Mouse (Mus musculus): ENCODE results near the gene Dyrk1b. TPM values are rescaled to one million over a fixed set of nuclear protein-coding genes. Genes with fewer than 3 reads are reported as not detected.

Gene Dyrk1b
- polyA plus RNA-seq, 2 experiments, result 1.9 to 2.7 TPM

DNA sequence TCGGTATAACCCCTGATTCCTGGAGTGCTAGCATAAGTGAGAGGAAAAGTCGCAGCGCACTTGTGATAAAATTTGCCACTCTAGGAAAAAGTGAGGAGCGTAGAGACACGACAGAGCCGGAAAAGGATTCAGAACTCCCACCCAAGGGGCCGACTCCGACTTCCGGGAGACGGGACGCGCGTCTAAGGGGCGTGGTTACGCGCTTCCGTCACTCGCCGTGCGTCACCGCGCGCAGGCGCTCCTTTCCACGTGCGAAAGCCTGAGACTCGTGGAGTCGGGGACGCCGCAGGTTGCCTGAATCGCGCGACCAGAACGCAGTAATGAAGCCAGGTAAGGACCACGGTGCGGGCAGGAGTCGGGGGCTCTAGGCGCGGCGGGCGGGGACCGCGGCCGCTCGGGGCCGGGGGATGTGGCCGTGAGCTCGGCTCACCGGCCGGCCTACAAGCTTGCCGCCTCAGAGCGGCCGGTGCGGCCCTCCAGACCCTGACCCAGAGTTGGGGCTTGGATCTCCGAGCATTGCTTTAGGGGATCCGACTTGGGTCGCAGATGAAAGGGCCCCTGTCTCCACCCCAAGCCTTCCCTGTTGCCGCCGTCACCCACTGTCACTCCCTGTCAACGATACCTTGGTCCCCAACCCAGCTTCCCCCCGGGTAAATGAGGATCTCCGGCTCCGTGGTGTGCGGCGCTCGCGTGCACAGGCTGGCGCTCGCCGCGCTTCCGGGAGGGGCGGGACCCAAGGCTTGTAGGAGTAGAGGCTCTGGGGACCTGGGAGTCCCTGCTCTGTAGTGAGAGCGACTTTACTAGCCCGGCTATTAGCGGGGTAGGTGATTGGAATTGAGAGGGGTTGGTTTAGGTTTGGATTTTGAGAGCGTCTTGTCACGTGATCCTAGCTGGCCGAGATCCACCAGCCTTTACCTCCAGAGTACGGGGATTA lies 9.5 kb upstream of the Dyrk1b start, which contains the start of gene Fbl:
Gene Fbl, plus strand, starts transcription at position 222 of the 934 bp plus-strand sequence.
- ATAC-seq (ENCODE audit: insufficient read depth), result peak; percentile 85
- Histone ChIP-seq H3K9me3 (ENCODE audit: control insufficient read depth, low read length) (no peaks in the 10 kb centered on the region; the same call in 1 of the 2 replicates), H3K36me3 (replicated peaks; ENCODE audit: control insufficient read depth, insufficient read depth, low read depth) (no peaks in the 10 kb centered on the region), H3K4me3 (ENCODE audit: insufficient read depth in 1 of 2, low read depth in 2 of 2, low read length in 2 of 2) (peak within 1 kb of the TSS; percentile 77 to 80), H3K4me2 (ENCODE audit: low read depth) (peak within 1 kb of the TSS; percentile 99), H3K27me3 (ENCODE audit: control insufficient read depth, insufficient read depth, low read length) (no peaks in the 10 kb centered on the region), H3K27ac (peak within 1 kb of the TSS; percentile 88), H3K9ac (replicated peaks) (peak within 1 kb of the TSS; percentile 86), H3K4me1 (replicated peaks; ENCODE audit: control insufficient read depth in 2 of 2, insufficient read depth in 2 of 2, low read length in 1 of 2) (peaks cover 10 to 20% of the 10 kb centered on the region in 2 experiments)
- WGBS (ENCODE audit: insufficient replicate concordance), result under 1% methylated on average over 77 of the region's 80 CpGs
- no peak for TF ChIP-seq EP300 (IDR thresholded peaks at IDR 0.05; ENCODE audit: low read depth)
- no peak for TF ChIP-seq CTCF (IDR thresholded peaks at IDR 0.05; ENCODE audit: low read depth)
- peak; percentile 83 to 86 (median 86) for DNase-seq (ENCODE audit: low read depth in 3 of 3, low spot score in 3 of 3)

DNA sequence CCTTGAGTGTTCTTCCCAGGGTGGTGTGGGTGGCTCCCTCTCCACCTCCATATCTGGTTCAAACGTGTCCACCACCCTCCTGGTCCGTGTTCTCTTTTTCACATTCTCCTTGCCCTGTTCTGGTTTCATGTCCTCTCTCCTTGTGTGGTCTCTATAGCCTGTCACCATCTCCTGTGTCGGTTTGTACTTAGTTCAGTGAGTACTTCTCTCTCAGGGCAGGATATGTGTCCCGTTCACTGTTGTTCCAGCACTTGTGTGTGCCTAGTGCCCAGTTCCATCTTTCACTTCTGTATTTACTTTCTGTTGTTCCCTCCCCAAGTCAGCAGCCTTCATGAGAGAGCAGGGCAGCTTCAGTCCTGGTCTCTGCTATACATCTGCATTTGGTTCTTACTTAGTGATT lies 3.9 kb upstream of the Dyrk1b start:
- Histone ChIP-seq H3K9me3 (ENCODE audit: control insufficient read depth, low read length) (no peaks in the 10 kb centered on the region), H3K4me2 (ENCODE audit: low read depth) (no peak overlapping the region), H3K4me1 (replicated peaks; ENCODE audit: control insufficient read depth in 2 of 2, insufficient read depth in 2 of 2, low read length in 1 of 2) (peaks cover 12 to 22% of the 10 kb centered on the region in 2 experiments), H3K27ac (no peak overlapping the region), H3K4me3 (ENCODE audit: insufficient read depth in 1 of 2, low read depth in 2 of 2, low read length in 2 of 2) (no peak overlapping the region), H3K9ac (replicated peaks) (no peak overlapping the region), H3K27me3 (ENCODE audit: control insufficient read depth, insufficient read depth, low read length) (no peaks in the 10 kb centered on the region), H3K36me3 (replicated peaks; ENCODE audit: control insufficient read depth, insufficient read depth, low read depth) (peaks cover 12% of the 10 kb centered on the region)
- ATAC-seq (ENCODE audit: insufficient read depth), result no peak
- TF ChIP-seq CTCF (IDR thresholded peaks at IDR 0.05; ENCODE audit: low read depth) (no peak), EP300 (IDR thresholded peaks at IDR 0.05; ENCODE audit: low read depth) (no peak)
- DNase-seq (ENCODE audit: low read depth in 3 of 3, low spot score in 3 of 3), result no peak
- WGBS (ENCODE audit: insufficient replicate concordance), result 68% methylated on average over 4 of the region's 4 CpGs

DNA sequence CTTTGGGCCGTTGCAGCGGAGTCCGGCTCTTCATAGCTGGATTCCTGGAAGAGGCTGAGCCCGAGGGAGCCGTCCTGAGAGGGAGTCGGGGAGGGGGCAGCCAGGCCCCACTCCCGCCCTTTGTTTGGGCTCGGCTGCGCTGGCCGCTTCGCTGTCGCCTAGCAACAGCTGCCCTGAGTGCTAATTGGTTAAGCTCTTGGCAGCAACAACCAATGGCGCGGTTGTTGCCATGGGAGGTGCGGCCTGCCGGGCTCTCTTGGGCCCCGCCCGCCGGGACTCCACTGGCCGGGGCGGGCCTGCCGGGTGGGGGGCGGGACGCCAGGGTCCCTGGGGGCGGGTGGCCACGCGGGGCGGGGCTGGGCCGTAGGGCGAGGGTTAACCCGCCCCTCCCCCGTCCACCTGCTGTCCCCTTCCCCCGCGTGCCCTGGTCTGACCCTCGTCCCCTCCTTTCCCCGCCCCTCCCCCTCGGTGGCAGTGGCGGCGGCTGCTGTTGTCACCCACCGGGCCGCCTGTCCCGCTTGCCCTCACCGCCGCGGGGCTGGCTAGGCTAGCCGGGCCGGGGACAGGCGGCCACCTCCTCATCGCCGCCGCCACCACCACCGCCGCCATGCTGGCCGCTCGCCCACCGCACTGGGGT lies 590 bp downstream of the Dyrk1b start:
- peak; percentile 92 to 95 (median 93) for DNase-seq (ENCODE audit: low read depth in 3 of 3, low spot score in 3 of 3)
- Histone ChIP-seq H3K27me3 (ENCODE audit: control insufficient read depth, insufficient read depth, low read length) (no peaks in the 10 kb centered on the region), H3K27ac (peak overlapping the region; percentile 83), H3K9me3 (ENCODE audit: control insufficient read depth, low read length) (no peaks in the 10 kb centered on the region), H3K4me2 (ENCODE audit: low read depth) (peak overlapping the region; percentile 97), H3K4me1 (replicated peaks; ENCODE audit: control insufficient read depth in 2 of 2, insufficient read depth in 2 of 2, low read length in 1 of 2) (peaks cover 10 to 15% of the 10 kb centered on the region in 2 experiments), H3K36me3 (replicated peaks; ENCODE audit: control insufficient read depth, insufficient read depth, low read depth) (peaks cover 32% of the 10 kb centered on the region), H3K9ac (replicated peaks) (peak overlapping the region; percentile 79), H3K4me3 (ENCODE audit: insufficient read depth in 1 of 2, low read depth in 2 of 2, low read length in 2 of 2) (peak overlapping the region; percentile 77 to 89)
- no peak for TF ChIP-seq CTCF (IDR thresholded peaks at IDR 0.05; ENCODE audit: low read depth)
- no peak for TF ChIP-seq EP300 (IDR thresholded peaks at IDR 0.05; ENCODE audit: low read depth)
- ATAC-seq (ENCODE audit: insufficient read depth), result peak; percentile 93
- WGBS (ENCODE audit: insufficient replicate concordance), result 3% methylated on average over 42 of the region's 56 CpGs

DNA sequence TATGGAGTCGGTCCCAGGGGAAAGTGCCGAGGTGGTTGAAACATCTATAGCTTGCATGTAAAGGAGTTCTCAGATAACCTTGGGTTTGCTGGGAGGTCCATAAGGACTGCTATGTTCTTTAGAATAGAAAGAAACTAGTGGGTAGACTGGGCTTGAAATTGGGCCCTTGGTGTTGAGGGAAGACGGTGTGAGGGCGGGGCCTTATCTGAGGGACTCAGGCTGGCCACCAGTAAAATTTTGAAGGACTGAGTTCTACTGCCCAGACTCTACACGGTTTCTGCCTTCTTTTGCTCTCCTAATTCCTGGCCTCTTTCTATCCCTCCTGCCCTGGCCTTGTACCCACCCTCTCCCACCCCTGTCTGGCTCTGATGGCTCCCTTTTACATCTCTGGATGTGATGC lies 1.6 kb downstream of the Dyrk1b start:
- Histone ChIP-seq H3K4me1 (replicated peaks; ENCODE audit: control insufficient read depth in 2 of 2, insufficient read depth in 2 of 2, low read length in 1 of 2) (peaks cover 10 to 15% of the 10 kb centered on the region in 2 experiments), H3K27me3 (ENCODE audit: control insufficient read depth, insufficient read depth, low read length) (no peaks in the 10 kb centered on the region), H3K4me2 (ENCODE audit: low read depth) (peak overlapping the region; percentile 97), H3K9me3 (ENCODE audit: control insufficient read depth, low read length) (no peaks in the 10 kb centered on the region), H3K27ac (peak overlapping the region; percentile 83), H3K4me3 (ENCODE audit: insufficient read depth in 1 of 2, low read depth in 2 of 2, low read length in 2 of 2) (peak overlapping the region in 1 of 2 experiments; percentile 89; a peak in 2 of 4 replicates), H3K9ac (replicated peaks) (peak overlapping the region; percentile 79), H3K36me3 (replicated peaks; ENCODE audit: control insufficient read depth, insufficient read depth, low read depth) (peaks cover 30% of the 10 kb centered on the region)
- ATAC-seq (ENCODE audit: insufficient read depth) (no peak), DNase-seq (ENCODE audit: low read depth in 3 of 3, low spot score in 3 of 3) (peak in 2 of 3 experiments; percentile 41 to 42)
- WGBS (ENCODE audit: insufficient replicate concordance), result 43% methylated on average over 5 of the region's 5 CpGs
- TF ChIP-seq CTCF (IDR thresholded peaks at IDR 0.05; ENCODE audit: low read depth) (no peak), EP300 (IDR thresholded peaks at IDR 0.05; ENCODE audit: low read depth) (no peak)

DNA sequence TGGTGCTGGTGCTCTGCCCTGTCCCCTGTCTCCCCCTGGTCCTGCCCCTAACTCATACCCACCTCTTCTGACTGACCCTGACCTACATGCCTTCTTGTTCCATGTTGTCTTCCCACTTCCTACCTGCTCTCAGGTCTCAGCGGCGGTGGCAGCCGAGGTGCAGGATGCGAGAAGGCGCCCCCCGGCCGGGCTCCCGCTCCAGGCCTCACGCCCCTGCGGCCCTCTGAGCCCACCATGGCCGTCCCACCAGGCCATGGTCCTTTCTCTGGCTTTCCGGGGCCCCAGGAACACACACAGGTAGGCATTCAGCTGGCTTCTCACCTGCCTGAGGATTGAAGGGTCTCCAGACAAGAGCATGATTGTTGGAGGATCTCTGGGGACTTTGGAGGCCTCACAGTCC lies 2.1 kb downstream of the Dyrk1b start:
- TF ChIP-seq CTCF (IDR thresholded peaks at IDR 0.05; ENCODE audit: low read depth) (no peak), EP300 (IDR thresholded peaks at IDR 0.05; ENCODE audit: low read depth) (no peak)
- WGBS (ENCODE audit: insufficient replicate concordance), result 85% methylated on average over 12 of the region's 12 CpGs
- H3K4me2 ChIP-seq (ENCODE audit: low read depth), result peak overlapping the region; percentile 97
- H3K9me3 ChIP-seq (ENCODE audit: control insufficient read depth, low read length), result no peaks in the 10 kb centered on the region
- no peak for DNase-seq (ENCODE audit: low read depth in 3 of 3, low spot score in 3 of 3)
- H3K4me1 ChIP-seq (replicated peaks; ENCODE audit: control insufficient read depth in 2 of 2, insufficient read depth in 2 of 2, low read length in 1 of 2), result peaks cover 10 to 15% of the 10 kb centered on the region in 2 experiments
- H3K4me3 ChIP-seq (ENCODE audit: insufficient read depth in 1 of 2, low read depth in 2 of 2, low read length in 2 of 2), result no peak overlapping the region
- H3K9ac ChIP-seq (replicated peaks), result peak overlapping the region; percentile 54
- peaks cover 31% of the 10 kb centered on the region for H3K36me3 ChIP-seq (replicated peaks; ENCODE audit: control insufficient read depth, insufficient read depth, low read depth)
- no peak for ATAC-seq (ENCODE audit: insufficient read depth)
- peak overlapping the region; percentile 83 for H3K27ac ChIP-seq
- no peaks in the 10 kb centered on the region for H3K27me3 ChIP-seq (ENCODE audit: control insufficient read depth, insufficient read depth, low read length)

Measured in liver, embryonic 14.5 days (tissue).